Mouse (Mus musculus) megakaryocyte-erythroid progenitor cell, adult 5-6 weeks (primary cell): Measurements from ENCODE around the gene Tada2b. TPM values are rescaled to one million over a fixed set of nuclear protein-coding genes. Genes with fewer than 3 reads are reported as not detected.

Source experiments
- ATAC-seq: replicated peaks from 2 replicates; pipeline ENCODE4 v1.8.0; 2016; ENCODE audit warnings: mild to moderate bottlenecking, inconsistent platforms; ENCODE audit not compliant: severe bottlenecking, poor library complexity, low FRiP score, low TSS enrichment
- total RNA-seq, 2 experiments: library from RNA; stranded (forward) in 1 of 2; stranded (reverse) in 1 of 2; fragments of 200-1000, 215-1000 nt in 1 of 2; fragments of >200 nt in 1 of 2; fragmentation: Nextera tagmentation in 1 of 2; gene quantifications; 2 replicates each; pipeline ENCODE4 v1.2.3; 2014 to 2017

Gene Tada2b
- total RNA-seq, 2 experiments from 2014 or later = 17.9 to 20.9 TPM

- peak; percentile 4; the same call in 1 of the 2 replicates for ATAC-seq
Observed at GRCm38 (mm10) chr5:36483203-36484101, 633 bp downstream of the Tada2b start.

DNA sequence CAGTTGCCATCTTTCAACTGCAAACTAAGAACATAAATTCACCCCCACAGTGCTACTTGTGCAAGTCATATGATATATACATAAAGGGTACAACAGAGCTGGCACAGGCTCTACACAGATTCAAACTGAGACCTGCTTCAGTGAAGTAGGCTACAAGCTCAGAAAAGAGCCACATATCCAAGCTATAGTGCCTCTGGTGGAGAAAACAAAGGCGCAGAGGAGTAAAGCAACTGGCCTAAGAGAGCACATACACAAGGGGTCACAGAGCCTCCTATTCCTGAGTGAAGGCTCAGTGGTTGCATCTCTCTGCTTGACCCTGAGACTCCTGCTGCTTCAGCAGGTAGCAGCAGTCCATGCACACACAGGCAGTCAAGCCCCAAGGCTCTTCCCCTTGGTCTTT is 3.0 kb downstream of the Tada2b start:
- no peak for ATAC-seq

- no peak for ATAC-seq
Observed at GRCm38 (mm10) chr5:36480398-36480797, 3.7 kb downstream of the Tada2b start.

DNA sequence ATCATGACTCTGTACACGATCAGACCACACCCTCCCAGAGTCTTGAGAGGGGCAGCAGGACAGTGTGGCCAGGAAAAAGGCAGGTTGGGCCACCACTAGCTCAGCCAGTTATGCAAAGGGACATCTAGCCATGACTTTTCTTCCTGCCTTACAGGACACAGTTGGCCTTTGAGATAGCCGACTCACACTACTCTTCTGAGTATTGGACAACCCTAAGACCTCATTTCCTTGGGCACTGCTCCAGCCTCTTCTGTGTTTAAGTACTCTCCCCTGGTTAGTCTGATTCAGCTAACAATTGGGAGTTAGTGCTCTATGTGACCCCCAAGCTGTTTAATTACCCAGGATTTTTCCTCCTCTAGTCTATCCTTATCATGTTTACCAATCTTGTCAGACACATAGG is 4.3 kb downstream of the Tada2b start:
- no peak for ATAC-seq

GRCm38 (mm10) chr5:36478540-36479420 is 5.3 kb downstream of the Tada2b start:
- no peak for ATAC-seq

DNA sequence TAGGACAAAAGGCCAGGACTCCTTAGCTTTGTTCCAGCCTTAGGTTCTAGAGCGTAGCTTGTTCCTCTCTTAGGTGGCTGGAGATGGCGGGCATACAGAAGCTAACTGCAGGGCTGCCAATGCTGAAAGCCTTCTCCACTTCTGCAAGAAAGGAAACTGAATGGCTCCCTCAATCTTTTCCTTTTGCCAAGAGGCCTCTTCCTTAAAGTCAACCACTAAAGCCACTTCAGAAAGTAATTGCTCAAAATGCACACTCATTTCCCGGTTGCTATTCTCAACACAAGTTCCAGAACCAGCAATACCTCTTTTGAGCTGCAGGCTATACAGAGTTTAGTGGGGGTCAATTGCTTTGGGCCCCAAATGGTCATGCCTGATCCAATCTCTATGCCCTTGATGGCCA is 6.6 kb downstream of the Tada2b start:
- no peak for ATAC-seq

- ATAC-seq = peak; percentile 86
Observed at GRCm38 (mm10) chr5:36474283-36474682, 9.8 kb downstream of the Tada2b start.

- no peak for ATAC-seq
Observed at GRCm38 (mm10) chr5:36472876-36473655, 11.0 kb downstream of the Tada2b start.

- ATAC-seq = no peak
Observed at GRCm38 (mm10) chr5:36471206-36471605, 12.9 kb downstream of the Tada2b start.

GRCm38 (mm10) chr5:36465889-36466288 is 18.2 kb downstream of the Tada2b start:
- no peak for ATAC-seq

- peak; percentile 96 for ATAC-seq
Observed at GRCm38 (mm10) chr5:36464709-36465661, 19.1 kb downstream of the Tada2b start, which contains the start of gene Grpel1. Gene Grpel1 (plus strand): TSS chr5:36464998.

DNA sequence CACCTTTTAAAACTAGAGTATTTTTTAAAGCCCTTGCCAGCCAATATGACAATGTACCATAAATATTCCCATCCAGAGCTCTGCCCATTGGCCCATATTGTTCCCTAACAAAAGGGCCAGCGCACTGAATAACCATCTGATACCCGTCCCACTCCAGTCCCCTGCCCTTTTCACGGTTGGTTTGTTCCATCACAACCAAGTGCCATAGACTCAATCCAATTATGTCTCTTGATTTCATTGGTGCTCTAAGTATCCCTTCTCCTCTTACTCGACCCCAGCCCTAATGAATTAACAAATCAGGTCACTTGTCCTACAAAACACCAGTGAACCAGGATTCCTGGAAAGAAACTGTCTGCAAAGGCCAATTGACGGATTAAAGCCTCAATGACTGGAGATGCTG is 20.7 kb downstream of the Tada2b start:
- no peak for ATAC-seq

- peak; percentile 46 for ATAC-seq
Observed at GRCm38 (mm10) chr5:36462810-36463209, 21.3 kb downstream of the Tada2b start.

- no peak for ATAC-seq
Observed at GRCm38 (mm10) chr5:36461231-36461630, 22.9 kb downstream of the Tada2b start.

- no peak for ATAC-seq
Observed at GRCm38 (mm10) chr5:36460712-36461111, 23.4 kb downstream of the Tada2b start.

DNA sequence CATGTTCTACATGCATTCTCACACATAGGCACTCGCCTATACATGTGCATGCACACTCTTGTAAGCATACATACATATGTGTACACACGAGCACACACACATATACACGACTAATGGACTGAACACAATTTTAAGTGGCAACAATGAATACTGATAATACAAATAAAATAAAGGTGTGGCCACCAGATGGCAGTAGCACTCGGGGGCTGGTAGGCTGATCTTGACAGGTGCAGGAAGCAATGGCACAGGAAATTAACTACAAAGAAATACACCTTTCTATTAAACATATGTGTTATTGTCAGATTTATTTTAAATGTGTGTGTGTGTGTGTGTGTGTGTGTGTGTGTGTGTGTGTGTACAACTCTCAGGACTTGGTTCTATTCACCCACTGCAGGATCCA is 25.2 kb downstream of the Tada2b start:
- peak; percentile 30; the same call in 1 of the 2 replicates for ATAC-seq

DNA sequence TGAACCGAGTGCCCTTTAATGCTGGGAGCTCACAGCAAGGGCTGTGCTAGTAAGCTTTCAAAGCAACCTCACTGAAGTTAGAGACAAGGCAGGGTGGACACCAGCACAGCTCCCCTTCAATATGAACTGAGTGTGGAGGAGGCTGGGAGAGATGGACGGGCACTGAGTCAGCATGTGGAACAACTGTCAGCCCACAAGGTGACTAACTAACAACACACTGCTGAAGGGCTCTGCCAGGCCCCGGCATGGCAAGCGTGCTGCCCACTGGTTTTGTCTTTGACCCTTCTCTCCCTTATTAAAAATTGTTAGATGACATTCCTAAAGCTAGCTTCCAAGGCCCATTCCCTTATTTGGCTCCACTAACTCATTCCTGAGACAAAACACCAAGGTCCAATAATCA is 26.4 kb downstream of the Tada2b start:
- ATAC-seq = no peak

DNA sequence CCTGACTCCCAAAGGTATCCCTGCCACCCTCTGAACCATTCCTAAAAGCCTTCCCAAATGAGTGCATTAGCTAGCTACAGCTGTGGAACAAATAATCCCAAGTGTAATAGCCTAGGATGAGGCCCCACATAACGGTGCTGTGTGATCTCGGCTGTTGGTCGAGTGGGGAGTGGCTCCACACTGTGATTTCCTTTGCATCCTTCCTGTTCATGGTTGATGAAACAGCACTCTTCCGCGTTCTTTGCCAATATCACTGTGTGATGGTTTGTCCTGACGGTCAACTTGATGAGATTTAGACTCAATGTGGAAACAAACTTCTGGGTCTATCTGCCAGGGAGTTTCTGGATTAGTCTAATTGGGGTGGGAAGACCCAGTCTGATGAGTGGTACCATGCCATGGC is 31.3 kb downstream of the Tada2b start:
- no peak for ATAC-seq
